ENCODE assay signal across 18 mouse cellular contexts in the genomic region with DNA sequence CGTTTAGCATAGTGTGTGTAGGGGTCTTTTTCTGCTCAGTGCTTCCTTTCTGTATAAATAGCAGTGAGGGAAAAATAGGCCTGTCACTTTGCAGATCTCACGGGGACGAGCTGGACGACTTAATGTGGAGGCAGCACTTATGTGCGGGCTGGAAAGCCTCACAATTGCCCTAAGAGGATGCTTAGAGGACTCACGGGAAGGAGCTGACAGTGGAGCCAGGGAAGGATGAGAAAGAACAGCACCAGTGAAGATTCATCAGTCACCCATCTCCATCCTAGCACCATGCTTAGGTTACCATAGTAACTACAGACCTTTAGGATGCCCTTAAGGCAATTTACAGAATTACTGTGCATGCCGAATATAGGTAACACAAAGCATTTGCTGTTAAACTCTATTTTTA. TPM values are rescaled to one million over a fixed set of nuclear protein-coding genes. Genes with fewer than 3 reads are reported as not detected.
DNase-seq lines count a peak whose midpoint lies in the region; ATAC-seq and TF ChIP-seq lines count a peak whose summit lies in the region.
"Had no signal": no experiment of that assay in that cellular context is flagged by ENCODE, and none has a peak within 500 bp of the region (broad histone marks: within the 10 kb centered on the region; RNA-seq: fewer than 3 reads in every experiment).

No protein-coding gene starts in this region.

- peaks cover 17% of the 10 kb centered on the region for H3K4me1 ChIP-seq in midbrain, embryonic 11.5 days (ENCODE audit: control insufficient read depth, insufficient read depth, low read length)
- H3K4me1 ChIP-seq in midbrain, embryonic 10.5 days, result peaks cover 62% of the 10 kb centered on the region
- peaks cover 57% of the 10 kb centered on the region for H3K4me1 ChIP-seq in forebrain, embryonic 12.5 days
- peaks cover 53% of the 10 kb centered on the region for H3K4me1 ChIP-seq in hindbrain, embryonic 12.5 days
- H3K4me1 ChIP-seq in midbrain, embryonic 16.5 days (ENCODE audit: control insufficient read depth, insufficient read depth, low read length), result peaks cover 27% of the 10 kb centered on the region
- no peaks in the 10 kb centered on the region for H3K4me1 ChIP-seq in cerebellum, adult 2 months (ENCODE audit: control insufficient read depth, insufficient read depth, low read length)

- no peak for TF ChIP-seq CTCF in cerebellum, adult 2 months (IDR thresholded peaks at IDR 0.05; ENCODE audit: borderline replicate concordance, insufficient read depth, low read depth, low read length)

- ATAC-seq in midbrain, embryonic 11.5 days (ENCODE audit: low FRiP score), result no peak
- ATAC-seq in forebrain, embryonic 12.5 days (ENCODE audit: low FRiP score), result peak; percentile 21; the same call in 1 of the 2 replicates
- no peak for ATAC-seq in hindbrain, embryonic 12.5 days (ENCODE audit: low FRiP score)
- ATAC-seq in midbrain, embryonic 16.5 days, result 0 out of 2 replicates have a peak, but pooled peaks have one; percentile 19
- ATAC-seq: liver, embryonic 12.5 days had no signal

- no peak overlapping the region for H3K4me2 ChIP-seq in midbrain, embryonic 11.5 days
- no peak overlapping the region for H3K4me2 ChIP-seq in forebrain, embryonic 12.5 days
- H3K4me2 ChIP-seq in hindbrain, embryonic 12.5 days (replicated peaks), result no peak overlapping the region
- peak overlapping the region; percentile 36 for H3K4me2 ChIP-seq in midbrain, embryonic 16.5 days (ENCODE audit: low read length)
- H3K4me2 ChIP-seq: embryonic facial prominence, embryonic 15.5 days; heart, embryonic 12.5 days; liver, embryonic 12.5 days; lung, embryonic 15.5 days had no signal

- DNase-seq in midbrain, embryonic 11.5 days (ENCODE audit: low spot score, missing footprints), result peak; percentile 83
- DNase-seq in midbrain, embryonic 10.5 days (ENCODE audit: low spot score), result no peak
- DNase-seq in cerebellum, adult 2 months, result no peak
- no peak for DNase-seq in layer of hippocampus, postnatal 10 days (ENCODE audit: low spot score in 2 of 2)
- no peak for DNase-seq in spleen, postnatal 4 days (ENCODE audit: low spot score in 2 of 2)
- DNase-seq: cerebellum, adult 9-10 months; gastrocnemius, postnatal 36 days; kidney, adult 9 months; layer of hippocampus, postnatal 36 days; thymus, postnatal 36 days had no signal

- no peaks in the 10 kb centered on the region for H3K36me3 ChIP-seq in midbrain, embryonic 11.5 days (ENCODE audit: control insufficient read depth, insufficient read depth, low read length)
- H3K36me3 ChIP-seq in midbrain, embryonic 10.5 days, result no peaks in the 10 kb centered on the region
- no peaks in the 10 kb centered on the region for H3K36me3 ChIP-seq in forebrain, embryonic 12.5 days (replicated peaks)
- H3K36me3 ChIP-seq in hindbrain, embryonic 12.5 days, result no peaks in the 10 kb centered on the region
- no peaks in the 10 kb centered on the region for H3K36me3 ChIP-seq in midbrain, embryonic 16.5 days (ENCODE audit: control insufficient read depth, insufficient read depth, low read length)
- H3K36me3 ChIP-seq: embryonic facial prominence, embryonic 15.5 days; heart, embryonic 12.5 days; limb, embryonic 10.5 days; liver, embryonic 12.5 days; lung, embryonic 15.5 days had no signal

- no peak overlapping the region for H3K4me3 ChIP-seq in midbrain, embryonic 11.5 days (ENCODE audit: low read depth, low read length)
- no peak overlapping the region for H3K4me3 ChIP-seq in midbrain, embryonic 10.5 days
- H3K4me3 ChIP-seq in forebrain, embryonic 12.5 days (replicated peaks), result no peak overlapping the region
- no peak overlapping the region for H3K4me3 ChIP-seq in hindbrain, embryonic 12.5 days
- H3K4me3 ChIP-seq in midbrain, embryonic 16.5 days (ENCODE audit: low read depth, low read length), result no peak overlapping the region
- H3K4me3 ChIP-seq in cerebellum, adult 2 months (replicated peaks; ENCODE audit: insufficient read depth, low read depth, low read length), result no peak overlapping the region
- H3K4me3 ChIP-seq: embryonic facial prominence, embryonic 15.5 days; heart, embryonic 12.5 days; limb, embryonic 10.5 days; liver, embryonic 12.5 days; lung, embryonic 15.5 days had no signal

- no peak overlapping the region for H3K9ac ChIP-seq in midbrain, embryonic 11.5 days (ENCODE audit: low read length)
- no peak overlapping the region for H3K9ac ChIP-seq in forebrain, embryonic 12.5 days
- H3K9ac ChIP-seq in hindbrain, embryonic 12.5 days, result 0 out of 2 replicates have a peak overlapping the region, but pooled peaks have one; percentile 41
- H3K9ac ChIP-seq in midbrain, embryonic 16.5 days (ENCODE audit: low read depth, low read length), result peak overlapping the region; percentile 48
- H3K9ac ChIP-seq: embryonic facial prominence, embryonic 15.5 days; heart, embryonic 12.5 days; liver, embryonic 12.5 days; lung, embryonic 15.5 days had no signal

- no peaks in the 10 kb centered on the region for H3K9me3 ChIP-seq in midbrain, embryonic 11.5 days (ENCODE audit: control insufficient read depth, low read length)
- H3K9me3 ChIP-seq in midbrain, embryonic 10.5 days (replicated peaks), result no peaks in the 10 kb centered on the region
- H3K9me3 ChIP-seq in forebrain, embryonic 12.5 days, result no peaks in the 10 kb centered on the region
- H3K9me3 ChIP-seq in hindbrain, embryonic 12.5 days (replicated peaks), result no peaks in the 10 kb centered on the region
- no peaks in the 10 kb centered on the region for H3K9me3 ChIP-seq in midbrain, embryonic 16.5 days (replicated peaks; ENCODE audit: control insufficient read depth, low read length, poor library complexity, severe bottlenecking)
- H3K9me3 ChIP-seq: embryonic facial prominence, embryonic 15.5 days; heart, embryonic 12.5 days; limb, embryonic 10.5 days; liver, embryonic 12.5 days; lung, embryonic 15.5 days had no signal

- no peak overlapping the region for H3K27ac ChIP-seq in midbrain, embryonic 11.5 days (ENCODE audit: low read depth, low read length)
- no peak overlapping the region for H3K27ac ChIP-seq in midbrain, embryonic 10.5 days (replicated peaks)
- H3K27ac ChIP-seq in forebrain, embryonic 12.5 days, result peak overlapping the region; percentile 72
- peak overlapping the region; percentile 57 for H3K27ac ChIP-seq in hindbrain, embryonic 12.5 days
- peak overlapping the region; percentile 59 for H3K27ac ChIP-seq in midbrain, embryonic 16.5 days (ENCODE audit: low read length)
- no peak overlapping the region for H3K27ac ChIP-seq in cerebellum, adult 2 months (ENCODE audit: insufficient read depth, low read length)
- H3K27ac ChIP-seq: embryonic facial prominence, embryonic 15.5 days; limb, embryonic 10.5 days; liver, embryonic 12.5 days; lung, embryonic 15.5 days had no signal

- H3K27me3 ChIP-seq in midbrain, embryonic 11.5 days (ENCODE audit: control insufficient read depth, insufficient read depth, low read length), result no peaks in the 10 kb centered on the region
- peaks cover 29% of the 10 kb centered on the region for H3K27me3 ChIP-seq in midbrain, embryonic 10.5 days (ENCODE audit: low read depth, poor library complexity, severe bottlenecking)
- H3K27me3 ChIP-seq in forebrain, embryonic 12.5 days, result no peaks in the 10 kb centered on the region
- H3K27me3 ChIP-seq in hindbrain, embryonic 12.5 days, result no peaks in the 10 kb centered on the region
- no peaks in the 10 kb centered on the region for H3K27me3 ChIP-seq in midbrain, embryonic 16.5 days (ENCODE audit: control insufficient read depth, insufficient read depth, low read depth, low read length)
- no peaks in the 10 kb centered on the region for H3K27me3 ChIP-seq in cerebellum, adult 2 months (ENCODE audit: control insufficient read depth, insufficient read depth, low read length)
- H3K27me3 ChIP-seq: embryonic facial prominence, embryonic 15.5 days had no signal

- 36% methylated on average over 7 of the region's 7 CpGs for WGBS in midbrain, embryonic 11.5 days
- 55% methylated on average over 7 of the region's 7 CpGs for WGBS in midbrain, embryonic 10.5 days
- WGBS in forebrain, embryonic 12.5 days, result 29% methylated on average over 7 of the region's 7 CpGs
- WGBS in hindbrain, embryonic 12.5 days, result 24% methylated on average over 7 of the region's 7 CpGs
- 15% methylated on average over 7 of the region's 7 CpGs for WGBS in midbrain, embryonic 16.5 days
- 71% methylated on average over 7 of the region's 7 CpGs for WGBS in cerebellum, adult 2 months

- TF ChIP-seq POLR2A in cerebellum, adult 2 months (IDR thresholded peaks at IDR 0.05; ENCODE audit: borderline replicate concordance, insufficient read depth, low read length), result no peak

RNA-seq across cellular contexts. Expression of a gene that starts 3.5 kb away (rescaled TPM):
- 69.5 and 73.3 TPM in 2 replicates for polyA plus RNA-seq in midbrain, embryonic 11.5 days (2014; fragmentation: Nextera tagmentation; extraction: Ambion mirVana)
- polyA plus RNA-seq in midbrain, embryonic 10.5 days (2016; fragmentation: Nextera tagmentation; extraction: Ambion mirVana), result 47.7 and 66.6 TPM in 2 replicates
- polyA plus RNA-seq in forebrain, embryonic 12.5 days (2016; fragmentation: Nextera tagmentation; extraction: Ambion mirVana), result 119 and 157 TPM in 2 replicates
- 79.3 and 89.4 TPM in 2 replicates for polyA plus RNA-seq in hindbrain, embryonic 12.5 days (2016; fragmentation: Nextera tagmentation; extraction: Ambion mirVana)
- 125 and 130 TPM in 2 replicates for polyA plus RNA-seq in midbrain, embryonic 16.5 days (2015; fragmentation: Nextera tagmentation; extraction: Ambion mirVana)
- 132 and 145 TPM in 2 replicates for polyA plus RNA-seq in cerebellum, adult 2 months (2012; rRNA removed)
- 100 to 1,000 TPM; 161 to 164 TPM for total RNA-seq in layer of hippocampus, postnatal 10 days (2021)

RNA-seq across cellular contexts. Expression of a gene that starts 25.1 kb away (rescaled TPM):
- polyA plus RNA-seq in midbrain, embryonic 11.5 days (2014; fragmentation: Nextera tagmentation; extraction: Ambion mirVana), result 21.0 and 22.5 TPM in 2 replicates
- 16.2 and 16.5 TPM in 2 replicates for polyA plus RNA-seq in midbrain, embryonic 10.5 days (2016; fragmentation: Nextera tagmentation; extraction: Ambion mirVana)
- polyA plus RNA-seq in forebrain, embryonic 12.5 days (2016; fragmentation: Nextera tagmentation; extraction: Ambion mirVana), result 20.1 and 21.2 TPM in 2 replicates
- polyA plus RNA-seq in hindbrain, embryonic 12.5 days (2016; fragmentation: Nextera tagmentation; extraction: Ambion mirVana), result 17.7 and 19.4 TPM in 2 replicates
- polyA plus RNA-seq in midbrain, embryonic 16.5 days (2015; fragmentation: Nextera tagmentation; extraction: Ambion mirVana), result 8.3 and 9.5 TPM in 2 replicates
- 11.8 and 12.1 TPM in 2 replicates for polyA plus RNA-seq in cerebellum, adult 2 months (2012; rRNA removed)
- total RNA-seq in layer of hippocampus, postnatal 10 days (2021), result 10 to 100 TPM in 1 of 2 experiments, 1 to 10 TPM in 1; 9.5 to 12.3 TPM

RNA-seq across cellular contexts. Expression of a gene that starts 27.3 kb away (rescaled TPM):
- 14.5 and 18.0 TPM in 2 replicates for polyA plus RNA-seq in midbrain, embryonic 11.5 days (2014; fragmentation: Nextera tagmentation; extraction: Ambion mirVana)
- polyA plus RNA-seq in midbrain, embryonic 10.5 days (2016; fragmentation: Nextera tagmentation; extraction: Ambion mirVana), result 13.0 and 14.2 TPM in 2 replicates
- 13.9 and 18.4 TPM in 2 replicates for polyA plus RNA-seq in forebrain, embryonic 12.5 days (2016; fragmentation: Nextera tagmentation; extraction: Ambion mirVana)
- 21.0 and 26.4 TPM in 2 replicates for polyA plus RNA-seq in hindbrain, embryonic 12.5 days (2016; fragmentation: Nextera tagmentation; extraction: Ambion mirVana)
- 7.1 and 8.1 TPM in 2 replicates for polyA plus RNA-seq in midbrain, embryonic 16.5 days (2015; fragmentation: Nextera tagmentation; extraction: Ambion mirVana)
- 14.8 and 15.7 TPM in 2 replicates for polyA plus RNA-seq in cerebellum, adult 2 months (2012; rRNA removed)
- 10 to 100 TPM; 10.9 to 13.1 TPM for total RNA-seq in layer of hippocampus, postnatal 10 days (2021)

Comparison
In these comparisons a context has a peak if more than half of its experiments do, and no peak if none do; other contexts are left out.
1. ATAC-seq: peak in forebrain, embryonic 12.5 days (single experiment) and midbrain, embryonic 16.5 days (single experiment); none in midbrain, embryonic 11.5 days (single experiment) and hindbrain, embryonic 12.5 days (single experiment).
2. H3K27ac ChIP-seq: peak in forebrain, embryonic 12.5 days (single experiment), hindbrain, embryonic 12.5 days (single experiment) and midbrain, embryonic 16.5 days (single experiment); none in midbrain, embryonic 11.5 days (single experiment), midbrain, embryonic 10.5 days (single experiment) and cerebellum, adult 2 months (single experiment).
3. H3K9ac ChIP-seq: peak in hindbrain, embryonic 12.5 days (single experiment) and midbrain, embryonic 16.5 days (single experiment); none in midbrain, embryonic 11.5 days (single experiment) and forebrain, embryonic 12.5 days (single experiment).